Mouse (Mus musculus) heart, adult 2 months (tissue): ENCODE results near the gene Gm38100. TPM values are rescaled to one million over a fixed set of nuclear protein-coding genes. Genes with fewer than 3 reads are reported as not detected.

Experiments
- DNase-seq, 2 experiments: peaks; one replicate each; pipeline ENCODE4 v3.0.0; 2021
- H3K27ac ChIP-seq: fragments of 200-600 bp; 2 replicates; pipeline ENCODE4 v1.8.1; 2022
- H3K27me3 ChIP-seq: fragments of 200-500 bp; 2 replicates; pipeline ENCODE4 v1.6.1; 2012; ENCODE audit warnings: mild to moderate bottlenecking, low read length, inconsistent platforms, mixed read lengths; ENCODE audit not compliant: control insufficient read depth, insufficient read depth
- H3K36me3 ChIP-seq: fragments of 200-500 bp; 2 replicates; pipeline ENCODE4 v1.6.1; 2012; ENCODE audit warnings: low read length, inconsistent platforms; ENCODE audit not compliant: control insufficient read depth, insufficient read depth
- H3K4me1 ChIP-seq: fragments of 200-500 bp; 2 replicates; pipeline ENCODE4 v1.6.1; 2011; ENCODE audit warnings: low read length; ENCODE audit not compliant: control insufficient read depth, insufficient read depth
- H3K4me3 ChIP-seq: fragments of 200-600 bp; 2 replicates; pipeline ENCODE4 v1.8.1; 2022
- H3K79me2 ChIP-seq: fragments of 200-500 bp; replicated peaks from 2 replicates; pipeline ENCODE4 v1.6.1; 2012; ENCODE audit warnings: mild to moderate bottlenecking, inconsistent platforms, low read length, moderate library complexity, mixed read lengths; ENCODE audit not compliant: control insufficient read depth, insufficient read depth
- H3K9ac ChIP-seq: fragments of 200-500 bp; 2 replicates; pipeline ENCODE4 v1.6.1; 2012; ENCODE audit warnings: low read depth, mild to moderate bottlenecking, control low read depth, inconsistent platforms, low read length, mixed read lengths
- CTCF ChIP-seq: fragments of 200-600 bp; IDR thresholded peaks from 2 replicates; pipeline ENCODE4 v1.8.1; 2022; ENCODE audit warnings: antibody characterized with exemption, mild to moderate bottlenecking, moderate library complexity
- EP300 ChIP-seq: fragments of 200-500 bp; IDR thresholded peaks from 2 replicates; pipeline ENCODE4 v1.6.1; 2011; ENCODE audit warnings: low read depth, low read length, control low read depth; ENCODE audit not compliant: insufficient read depth
- POLR2A ChIP-seq: fragments of 200-500 bp; IDR thresholded peaks from 2 replicates; pipeline ENCODE4 v1.6.1; 2011; ENCODE audit warnings: mild to moderate bottlenecking, low read depth, low read length, control low read depth; ENCODE audit not compliant: insufficient read depth
- WGBS: fragments of 180-500 bp; shearing (Covaris S2); methylation state at CpG from one replicate; pipeline ENCODE4 v1.1.7; 2018; 5-methylcytosine and 5-hydroxymethylcytosine counted together
- intact Hi-C: fragments of 180-260 bp; cut with DNase I; formaldehyde crosslinking; loops from one replicate; pipeline ENCODE4 v1.15.1; 2025
- polyA plus RNA-seq: library from polyadenylated mRNA; depleted of rRNA; stranded (reverse); fragments of >200 nt; gene quantifications from 2 replicates; pipeline ENCODE4 v1.2.3, GENCODE M21; 2012; rRNA removed
- total RNA-seq, 2 experiments: library from RNA; stranded (reverse); gene quantifications; 2 replicates each; pipeline ENCODE4 v1.2.3; 2021

Gm38100 gene
- total and polyA plus RNA-seq, 3 experiments, result not detected

DNA sequence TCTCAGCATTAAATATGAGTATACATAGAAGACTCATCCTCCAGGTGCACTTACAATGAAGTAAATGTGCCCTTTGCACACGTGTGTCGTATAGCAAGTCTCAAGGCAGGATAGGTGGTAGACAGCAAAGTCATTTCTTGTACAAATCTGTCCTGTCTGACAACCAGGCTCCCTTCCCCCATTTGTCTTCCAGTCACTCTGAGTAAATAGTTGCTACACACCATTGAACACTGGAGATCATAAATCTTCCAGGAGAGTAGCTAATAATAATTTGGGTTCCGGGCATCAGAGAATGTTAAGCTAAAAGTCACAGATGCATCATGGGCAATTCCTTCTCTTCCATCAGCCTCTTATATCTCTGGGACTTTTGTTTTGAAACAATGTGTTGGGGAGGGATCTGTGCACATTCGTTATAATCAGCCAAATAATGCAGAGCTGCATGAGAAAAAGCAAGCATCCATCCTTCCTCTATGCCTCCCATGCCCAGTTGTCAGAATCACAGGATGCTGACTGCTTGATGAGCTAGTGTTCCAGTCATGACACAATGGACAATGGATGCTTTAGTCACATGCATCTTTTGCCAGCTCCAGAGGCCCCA lies 26.7 kb downstream of the Gm38100 start:
- 67% methylated on average over 4 of the region's 4 CpGs for WGBS

DNA sequence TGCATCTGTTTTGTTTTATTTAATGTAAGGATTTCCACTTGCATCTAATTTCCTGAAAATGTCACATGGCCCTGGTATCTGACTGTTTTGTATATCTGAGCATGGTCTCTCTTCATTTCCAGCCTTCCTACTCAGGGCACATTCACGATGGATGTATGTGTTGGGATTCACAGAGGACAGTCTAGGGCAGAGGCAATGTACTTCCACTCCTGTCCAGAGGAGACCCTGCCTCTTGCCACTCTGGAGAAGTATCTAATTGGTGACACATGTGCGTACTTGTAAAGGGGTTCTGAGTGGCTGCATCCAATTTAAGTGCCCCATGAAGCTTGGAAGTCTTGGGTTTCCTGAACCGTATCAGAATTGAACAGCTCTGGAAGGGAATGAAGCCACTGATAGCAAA lies 30.3 kb downstream of the Gm38100 start:
- intact Hi-C loops, result no loop called here
- Histone ChIP-seq H3K79me2 (no peaks in the 10 kb centered on the region), H3K4me3 (no peak overlapping the region), H3K9ac (no peak overlapping the region), H3K4me1 (no peaks in the 10 kb centered on the region), H3K36me3 (no peaks in the 10 kb centered on the region), H3K27me3 (no peaks in the 10 kb centered on the region), H3K27ac (no peak overlapping the region)
- WGBS, result 76% methylated on average over 3 of the region's 3 CpGs
- TF ChIP-seq POLR2A (no peak), CTCF (no peak), EP300 (no peak)
- DNase-seq, result no peak

More for the DNA sequence above, 26.7 kb downstream of the Gm38100 start:
- no peak overlapping the region for H3K4me3 ChIP-seq
- H3K9ac ChIP-seq, result no peak overlapping the region
- no peaks in the 10 kb centered on the region for H3K27me3 ChIP-seq
- H3K36me3 ChIP-seq, result no peaks in the 10 kb centered on the region
- TF ChIP-seq POLR2A (no peak), CTCF (no peak), EP300 (no peak)
- H3K79me2 ChIP-seq, result no peaks in the 10 kb centered on the region
- no peaks in the 10 kb centered on the region for H3K4me1 ChIP-seq
- DNase-seq, result no peak
- H3K27ac ChIP-seq, result no peak overlapping the region
- intact Hi-C loops, result no loop called here

DNA sequence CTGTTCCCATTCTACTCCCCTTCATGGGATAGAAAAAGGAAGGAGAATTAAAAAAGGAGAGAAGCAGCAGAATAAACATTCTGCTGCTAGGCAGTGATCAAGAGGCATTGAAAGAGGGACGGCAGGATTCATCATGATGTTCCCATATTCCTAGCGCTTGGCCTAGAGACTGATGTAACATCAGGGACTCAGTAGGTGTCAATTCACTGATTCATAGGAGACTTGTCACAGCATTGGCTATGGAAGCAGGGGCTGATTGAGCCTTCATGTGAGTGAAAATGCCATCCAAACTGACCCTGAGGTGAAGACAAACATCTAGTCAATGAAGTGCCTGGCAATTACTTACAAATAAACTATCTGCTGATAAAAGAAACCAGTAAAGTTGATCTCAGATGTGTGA lies 30.7 kb downstream of the Gm38100 start:
- TF ChIP-seq POLR2A (no peak), EP300 (no peak), CTCF (no peak)
- intact Hi-C loops, result no loop called here
- H3K27ac ChIP-seq, result no peak overlapping the region
- DNase-seq, result no peak
- H3K27me3 ChIP-seq, result no peaks in the 10 kb centered on the region
- H3K4me3 ChIP-seq, result no peak overlapping the region
- H3K36me3 ChIP-seq, result no peaks in the 10 kb centered on the region
- no peaks in the 10 kb centered on the region for H3K4me1 ChIP-seq
- no peak overlapping the region for H3K9ac ChIP-seq
- 87% methylated on average over 2 of the region's 2 CpGs for WGBS
- H3K79me2 ChIP-seq, result no peaks in the 10 kb centered on the region

DNA sequence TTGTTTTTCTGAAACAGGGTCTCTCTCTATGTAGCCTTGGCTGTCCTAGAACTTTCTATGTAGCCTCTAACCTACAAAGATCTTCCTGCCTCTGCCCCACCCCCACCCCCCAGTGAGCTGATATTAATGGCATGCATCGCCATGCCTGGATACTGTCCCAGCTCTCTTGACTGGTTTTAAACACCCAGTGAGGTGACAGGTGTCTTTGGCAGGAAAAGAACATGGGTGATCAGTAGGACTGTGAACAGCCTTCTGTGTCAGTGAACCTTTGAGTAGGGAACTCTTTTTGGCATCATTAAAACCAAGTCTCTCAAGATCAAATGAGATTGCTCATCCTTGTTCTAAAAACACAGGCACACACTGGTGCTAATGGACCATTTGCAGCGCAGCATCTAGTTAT lies 41.7 kb downstream of the Gm38100 start:
- intact Hi-C loops, result no loop called here
- no peak for TF ChIP-seq EP300
- no peak for TF ChIP-seq CTCF
- TF ChIP-seq POLR2A, result no peak
- WGBS, result 64% methylated on average over 2 of the region's 2 CpGs

DNA sequence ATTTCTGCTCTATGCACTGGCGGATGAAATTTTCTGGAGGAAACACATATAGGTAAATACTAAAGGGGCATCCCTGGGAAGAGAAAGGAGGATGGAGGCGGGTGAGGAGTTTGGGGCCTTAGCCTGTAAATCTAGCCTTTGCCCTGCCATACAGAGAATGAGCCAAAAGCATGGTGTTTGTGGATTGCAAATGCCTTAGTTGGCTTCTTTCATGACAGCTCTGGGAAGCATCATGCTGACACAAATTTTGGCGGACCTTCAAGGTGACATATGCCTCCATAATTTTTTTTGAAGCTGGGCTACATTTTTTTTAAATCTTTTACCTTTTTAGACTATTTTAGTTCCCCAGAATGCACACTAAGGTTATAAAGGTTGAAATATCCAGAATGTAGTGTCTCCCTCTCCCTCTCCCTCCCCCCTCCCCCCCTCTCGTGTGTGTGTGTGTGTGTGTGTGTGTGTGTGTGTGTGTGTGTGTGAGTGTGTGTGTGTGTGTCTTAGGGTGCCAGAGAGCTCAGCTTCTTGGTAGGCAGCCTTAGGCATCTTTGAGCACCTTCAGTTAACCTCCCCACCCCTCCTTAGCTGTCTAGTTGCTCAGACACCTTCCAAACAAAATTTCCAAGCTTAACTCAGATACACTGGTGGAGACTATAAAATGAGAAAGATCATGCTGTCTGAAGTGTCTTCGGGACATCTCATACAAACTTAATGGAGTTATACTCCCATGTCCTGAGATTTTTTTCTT lies 47.0 kb downstream of the Gm38100 start:
- Histone ChIP-seq H3K27ac (no peak overlapping the region), H3K4me1 (no peaks in the 10 kb centered on the region), H3K9ac (no peak overlapping the region), H3K79me2 (no peaks in the 10 kb centered on the region), H3K27me3 (no peaks in the 10 kb centered on the region), H3K4me3 (no peak overlapping the region), H3K36me3 (no peaks in the 10 kb centered on the region)
- 83% methylated on average over 5 of the region's 5 CpGs for WGBS
- no peak for TF ChIP-seq POLR2A
- TF ChIP-seq EP300, result no peak
- no peak for TF ChIP-seq CTCF
- intact Hi-C loops, result no loop called here
- no peak for DNase-seq

More for the DNA sequence above, 41.7 kb downstream of the Gm38100 start:
- H3K4me3 ChIP-seq, result no peak overlapping the region
- no peaks in the 10 kb centered on the region for H3K27me3 ChIP-seq
- DNase-seq, result no peak
- no peaks in the 10 kb centered on the region for H3K36me3 ChIP-seq
- no peaks in the 10 kb centered on the region for H3K79me2 ChIP-seq
- H3K27ac ChIP-seq, result no peak overlapping the region
- H3K9ac ChIP-seq, result no peak overlapping the region
- H3K4me1 ChIP-seq, result no peaks in the 10 kb centered on the region

DNA sequence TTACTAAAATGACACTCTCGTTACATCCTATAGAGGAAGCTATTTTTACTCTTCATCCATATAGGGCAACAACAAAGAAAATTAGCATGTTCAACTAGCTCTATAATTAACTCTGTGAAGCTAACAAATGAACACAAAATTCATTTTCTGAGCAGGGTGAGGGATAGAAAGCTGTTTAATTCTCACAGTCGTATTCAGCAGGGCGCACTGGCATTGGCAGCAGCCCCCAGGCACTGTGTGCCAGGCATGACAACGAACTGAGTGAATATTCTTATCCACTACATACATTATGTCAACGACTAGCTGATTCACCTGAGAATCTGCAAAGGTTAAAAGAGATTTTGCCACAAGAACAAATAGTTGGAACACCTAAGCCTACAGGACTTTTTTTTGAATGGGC lies 50.6 kb downstream of the Gm38100 start:
- Histone ChIP-seq H3K27me3 (no peaks in the 10 kb centered on the region), H3K4me1 (no peaks in the 10 kb centered on the region), H3K27ac (no peak overlapping the region), H3K9ac (no peak overlapping the region), H3K36me3 (no peaks in the 10 kb centered on the region), H3K79me2 (no peaks in the 10 kb centered on the region), H3K4me3 (no peak overlapping the region)
- 80% methylated on average over 5 of the region's 5 CpGs for WGBS
- TF ChIP-seq POLR2A (no peak), CTCF (no peak), EP300 (no peak)
- intact Hi-C loops, result no loop called here
- DNase-seq, result no peak

Other genes starting within 250 kb of the Gm38100 start
- 1 to 10 TPM; 5.6 to 6.6 TPM for gene Opn3, start 227.6 kb upstream of the Gm38100 start, total RNA-seq
- 2.2 and 3.0 TPM in 2 replicates for gene Opn3, start 227.6 kb upstream of the Gm38100 start, polyA plus RNA-seq
- gene Chml, start 227.4 kb upstream of the Gm38100 start, total RNA-seq, result 1 to 10 TPM; 8.9 to 9.4 TPM
- 1.4 and 2.5 TPM in 2 replicates for gene Chml, start 227.4 kb upstream of the Gm38100 start, polyA plus RNA-seq
- not detected for gene Wdr64, start 221.7 kb upstream of the Gm38100 start, total RNA-seq
- gene Wdr64, start 221.7 kb upstream of the Gm38100 start, polyA plus RNA-seq, result 0.12 TPM in 1 of 2 replicates, not detected in the other
- gene Exo1, start 39.7 kb upstream of the Gm38100 start, total RNA-seq, result under 1 TPM in 1 of 2 experiments, not detected in 1; 0.68 TPM
- 0.02 and 0.03 TPM in 2 replicates for gene Exo1, start 39.7 kb upstream of the Gm38100 start, polyA plus RNA-seq
- gene Rbm8a2, start 58.8 kb downstream of the Gm38100 start, total RNA-seq, result not detected
- not detected in 2 replicates for gene Rbm8a2, start 58.8 kb downstream of the Gm38100 start, polyA plus RNA-seq